Mouse (Mus musculus) liver, adult 2 months (tissue): Measurements from ENCODE around the gene Noct. TPM values are rescaled to one million over a fixed set of nuclear protein-coding genes. Genes with fewer than 3 reads are reported as not detected.

Source experiments
- DNase-seq: peaks from one replicate; pipeline ENCODE4 v3.0.0-alpha.2; 2011; ENCODE audit warnings: low read depth, low spot score; ENCODE audit errors: extremely low read depth
- H3K27ac ChIP-seq: fragments of 200-500 bp; replicated peaks from 2 replicates; pipeline ENCODE4 v1.5.1; 2012; ENCODE audit warnings: low read depth, mild to moderate bottlenecking, control low read depth, inconsistent platforms, low read length; ENCODE audit not compliant: insufficient read depth
- H3K27me3 ChIP-seq: fragments of 200-500 bp; 2 replicates; pipeline ENCODE4 v1.6.1; 2012; ENCODE audit warnings: mild to moderate bottlenecking, moderate library complexity, low read length, inconsistent platforms; ENCODE audit not compliant: control insufficient read depth, insufficient read depth
- H3K36me3 ChIP-seq: fragments of 200-500 bp; 2 replicates; pipeline ENCODE4 v1.6.1; 2012; ENCODE audit warnings: low read length, inconsistent platforms; ENCODE audit not compliant: control insufficient read depth, insufficient read depth
- H3K4me1 ChIP-seq: fragments of 200-500 bp; 2 replicates; pipeline ENCODE4 v1.6.1; 2011; ENCODE audit warnings: low read length; ENCODE audit not compliant: control insufficient read depth, insufficient read depth
- H3K4me3 ChIP-seq: fragments of 200-500 bp; 2 replicates; pipeline ENCODE4 v1.5.1; 2011; ENCODE audit warnings: low read depth, mild to moderate bottlenecking, control low read depth, low read length, moderate library complexity; ENCODE audit not compliant: insufficient read depth
- H3K79me2 ChIP-seq: fragments of 200-500 bp; 2 replicates; pipeline ENCODE4 v1.6.1; 2012; ENCODE audit warnings: inconsistent platforms, mild to moderate bottlenecking, low read length, moderate library complexity; ENCODE audit not compliant: control insufficient read depth, insufficient read depth
- H3K9ac ChIP-seq: fragments of 200-500 bp; 2 replicates; pipeline ENCODE4 v1.6.1; 2012; ENCODE audit warnings: low read depth, mild to moderate bottlenecking, control low read depth, inconsistent platforms, low read length
- CTCF ChIP-seq: fragments of 200-500 bp; IDR thresholded peaks from 2 replicates; pipeline ENCODE4 v1.5.1; 2011; ENCODE audit warnings: low read depth, low read length, control low read depth
- POLR2A ChIP-seq: fragments of 200-500 bp; IDR thresholded peaks from 2 replicates; pipeline ENCODE4 v1.6.1; 2011; ENCODE audit warnings: low read length, control low read depth; ENCODE audit not compliant: insufficient read depth; ENCODE audit errors: extremely low read depth
- WGBS: fragments of 180-500 bp; shearing (Covaris S2); methylation state at CpG from one replicate; pipeline ENCODE4 v1.1.7; 2018; 5-methylcytosine and 5-hydroxymethylcytosine counted together
- polyA plus RNA-seq: library from polyadenylated mRNA; depleted of rRNA; stranded (reverse); fragments of >200 nt; gene quantifications from 2 replicates; pipeline ENCODE4 v1.2.3, GENCODE M21; 2012
- total RNA-seq: library from RNA; depleted of rRNA; stranded (reverse); fragments of >200 nt; gene quantifications from 2 replicates; pipeline ENCODE4 v1.2.3, GENCODE M21; 2014

Noct gene
- total and polyA plus RNA-seq, 2 experiments, result 9.8 to 12.0 TPM

GRCm38 (mm10) chr3:51233474-51233873 is 9.2 kb downstream of the Noct start:
- Histone ChIP-seq H3K27me3 (no peaks in the 10 kb centered on the region), H3K4me1 (peaks cover 49% of the 10 kb centered on the region), H3K36me3 (no peaks in the 10 kb centered on the region), H3K4me3 (no peak overlapping the region), H3K79me2 (peaks cover 39% of the 10 kb centered on the region), H3K27ac (peak overlapping the region; percentile 73), H3K9ac (peak overlapping the region; percentile 38)
- WGBS, result 21% methylated on average over 5 of the region's 5 CpGs
- DNase-seq, result peak; percentile 100
- TF ChIP-seq CTCF (peak; percentile 6; the same call in 1 of the 2 replicates), POLR2A (no peak)

- Histone ChIP-seq H3K4me3 (no peak overlapping the region), H3K36me3 (no peaks in the 10 kb centered on the region), H3K9ac (peak overlapping the region; percentile 64), H3K4me1 (peaks cover 46% of the 10 kb centered on the region), H3K27me3 (no peaks in the 10 kb centered on the region), H3K79me2 (peaks cover 44% of the 10 kb centered on the region), H3K27ac (peak overlapping the region; percentile 73)
- 21% methylated on average over 13 of the region's 13 CpGs for WGBS
- DNase-seq, result peak; percentile 87
- TF ChIP-seq POLR2A, result no peak
- peak; percentile 98 for TF ChIP-seq CTCF
Measured at GRCm38 (mm10) chr3:51233918-51234751, 9.9 kb downstream of the Noct start.

GRCm38 (mm10) chr3:51234752-51235055 is 10.5 kb downstream of the Noct start:
- Histone ChIP-seq H3K27me3 (no peaks in the 10 kb centered on the region), H3K27ac (peak overlapping the region; percentile 50), H3K9ac (peak overlapping the region; percentile 64), H3K79me2 (peaks cover 44% of the 10 kb centered on the region), H3K4me3 (no peak overlapping the region), H3K36me3 (no peaks in the 10 kb centered on the region), H3K4me1 (peaks cover 43% of the 10 kb centered on the region)
- WGBS, result 31% methylated on average over 5 of the region's 5 CpGs
- TF ChIP-seq POLR2A (no peak), CTCF (no peak)
- no peak for DNase-seq

GRCm38 (mm10) chr3:51238515-51238914 is 14.3 kb downstream of the Noct start:
- no peaks in the 10 kb centered on the region for H3K36me3 ChIP-seq
- no peaks in the 10 kb centered on the region for H3K27me3 ChIP-seq
- DNase-seq, result no peak
- H3K9ac ChIP-seq, result no peak overlapping the region
- 61% methylated on average over 7 of the region's 7 CpGs for WGBS
- peaks cover 32% of the 10 kb centered on the region for H3K79me2 ChIP-seq
- H3K4me3 ChIP-seq, result no peak overlapping the region
- TF ChIP-seq CTCF, result no peak
- no peak for TF ChIP-seq POLR2A
- H3K27ac ChIP-seq, result no peak overlapping the region
- peaks cover 24% of the 10 kb centered on the region for H3K4me1 ChIP-seq

- H3K27ac ChIP-seq, result no peak overlapping the region
- H3K4me3 ChIP-seq, result no peak overlapping the region
- no peaks in the 10 kb centered on the region for H3K36me3 ChIP-seq
- no peak for DNase-seq
- no peak overlapping the region for H3K9ac ChIP-seq
- peaks cover 18% of the 10 kb centered on the region for H3K4me1 ChIP-seq
- H3K27me3 ChIP-seq, result no peaks in the 10 kb centered on the region
- WGBS, result 85% methylated on average over 3 of the region's 3 CpGs
- peaks cover 31% of the 10 kb centered on the region for H3K79me2 ChIP-seq
- TF ChIP-seq CTCF (no peak), POLR2A (no peak)
Measured at GRCm38 (mm10) chr3:51239541-51239940, 15.3 kb downstream of the Noct start.

- H3K36me3 ChIP-seq, result peaks cover 28% of the 10 kb centered on the region
- no peak overlapping the region for H3K9ac ChIP-seq
- peaks cover 3% of the 10 kb centered on the region; the same call in 1 of the 2 replicates for H3K79me2 ChIP-seq
- H3K27ac ChIP-seq, result no peak overlapping the region
- DNase-seq, result no peak
- H3K27me3 ChIP-seq, result no peaks in the 10 kb centered on the region
- no peak for TF ChIP-seq CTCF
- TF ChIP-seq POLR2A, result no peak
- no peaks in the 10 kb centered on the region; the same call in 1 of the 2 replicates for H3K4me1 ChIP-seq
- no peak overlapping the region for H3K4me3 ChIP-seq
- WGBS, result 83% methylated on average over 16 of the region's 16 CpGs
Measured at GRCm38 (mm10) chr3:51247704-51248103, 23.5 kb downstream of the Noct start.
